Comparison of ENCODE assay signal across 8 mouse cellular contexts in genomic region chr11:100617480-100617879, GRCm38 (mm10). TPM values are rescaled to one million over a fixed set of nuclear protein-coding genes. Genes with fewer than 3 reads are reported as not detected.
DNase-seq lines count a peak whose midpoint lies in the region; ATAC-seq and TF ChIP-seq lines count a peak whose summit lies in the region.

No protein-coding gene starts in this region.

- no peaks in the 10 kb centered on the region for H3K27me3 ChIP-seq in lung, embryonic 15.5 days
- no peaks in the 10 kb centered on the region for H3K27me3 ChIP-seq in lung, postnatal 0 days (replicated peaks; ENCODE audit: insufficient read depth, low read length)
- no peaks in the 10 kb centered on the region for H3K27me3 ChIP-seq in intestine, embryonic 15.5 days (replicated peaks)
- no peaks in the 10 kb centered on the region for H3K27me3 ChIP-seq in small intestine, adult 2 months (ENCODE audit: control insufficient read depth, insufficient read depth, low read length)

- H3K4me2 ChIP-seq in lung, embryonic 15.5 days: peak overlapping the region; percentile 85
- no peak overlapping the region for H3K4me2 ChIP-seq in lung, postnatal 0 days (replicated peaks; ENCODE audit: low read depth, low read length)
- peak overlapping the region; percentile 82 for H3K4me2 ChIP-seq in intestine, embryonic 15.5 days (replicated peaks)

- peaks cover 27% of the 10 kb centered on the region for H3K4me1 ChIP-seq in lung, embryonic 15.5 days
- peaks cover 5% of the 10 kb centered on the region; the same call in 1 of the 2 replicates for H3K4me1 ChIP-seq in lung, postnatal 0 days (ENCODE audit: insufficient read depth, low read depth, low read length)
- H3K4me1 ChIP-seq in intestine, embryonic 15.5 days (replicated peaks): peaks cover 21% of the 10 kb centered on the region
- H3K4me1 ChIP-seq in small intestine, adult 2 months (ENCODE audit: control insufficient read depth, insufficient read depth, insufficient read length, low read length): peaks cover 7% of the 10 kb centered on the region; the same call in 1 of the 2 replicates

- 89% methylated on average over 4 of the region's 4 CpGs for WGBS in lung, embryonic 15.5 days
- 83% methylated on average over 4 of the region's 4 CpGs for WGBS in lung, postnatal 0 days
- 58% methylated on average over 4 of the region's 4 CpGs for WGBS in intestine, embryonic 15.5 days
- 62% methylated on average over 4 of the region's 4 CpGs for WGBS in small intestine, adult 2 months

- TF ChIP-seq EP300 in lung, postnatal 0 days (IDR thresholded peaks at IDR 0.05): no peak

- H3K9ac ChIP-seq in lung, embryonic 15.5 days: 0 out of 2 replicates have a peak overlapping the region, but pooled peaks have one; percentile 70
- H3K9ac ChIP-seq in lung, postnatal 0 days (replicated peaks; ENCODE audit: low read depth): no peak overlapping the region
- H3K9ac ChIP-seq in intestine, embryonic 15.5 days: no peak overlapping the region

- TF ChIP-seq POLR2A in small intestine, adult 2 months (IDR thresholded peaks at IDR 0.05; ENCODE audit: low read depth, low read length): no peak

- no peaks in the 10 kb centered on the region for H3K9me3 ChIP-seq in lung, embryonic 15.5 days
- H3K9me3 ChIP-seq in lung, postnatal 0 days (ENCODE audit: low read length): no peaks in the 10 kb centered on the region
- no peaks in the 10 kb centered on the region for H3K9me3 ChIP-seq in intestine, embryonic 15.5 days

- peak overlapping the region; percentile 81 for H3K4me3 ChIP-seq in lung, embryonic 15.5 days
- H3K4me3 ChIP-seq in lung, postnatal 0 days (ENCODE audit: low read depth, low read length): no peak overlapping the region
- H3K4me3 ChIP-seq in intestine, embryonic 15.5 days (replicated peaks): no peak overlapping the region
- no peak overlapping the region for H3K4me3 ChIP-seq in small intestine, adult 2 months (ENCODE audit: low read depth, low read length)

- no peak for TF ChIP-seq CTCF in lung, postnatal 0 days (IDR thresholded peaks at IDR 0.05)
- no peak for TF ChIP-seq CTCF in small intestine, adult 2 months (IDR thresholded peaks at IDR 0.05; ENCODE audit: extremely low read depth, insufficient read length, insufficient replicate concordance, low read depth, low read length)

- peak; percentile 53 to 58 for DNase-seq in adrenal gland, postnatal 36 days
- DNase-seq in adrenal gland, adult 18-20 months (ENCODE audit: low spot score in 2 of 2): no peak
- DNase-seq in lung, postnatal 0 days (ENCODE audit: low spot score): no peak
- DNase-seq in right cerebral cortex, postnatal 4 days: no peak
- no peak for DNase-seq in kidney, adult 8-10 months

- no peaks in the 10 kb centered on the region for H3K36me3 ChIP-seq in lung, embryonic 15.5 days
- no peaks in the 10 kb centered on the region for H3K36me3 ChIP-seq in lung, postnatal 0 days (ENCODE audit: insufficient read depth, low read length)
- no peaks in the 10 kb centered on the region for H3K36me3 ChIP-seq in intestine, embryonic 15.5 days
- peaks cover 5% of the 10 kb centered on the region for H3K36me3 ChIP-seq in small intestine, adult 2 months (ENCODE audit: control insufficient read depth, insufficient read depth, low read length)

- H3K27ac ChIP-seq in lung, embryonic 15.5 days: no peak overlapping the region
- no peak overlapping the region for H3K27ac ChIP-seq in lung, postnatal 0 days (ENCODE audit: low read length)
- no peak overlapping the region for H3K27ac ChIP-seq in intestine, embryonic 15.5 days
- H3K27ac ChIP-seq in small intestine, adult 2 months (ENCODE audit: insufficient read depth, low read depth, low read length): peak overlapping the region; percentile 43; the same call in 1 of the 2 replicates

- no peak for ATAC-seq in lung, embryonic 15.5 days (ENCODE audit: borderline replicate concordance, extremely low read depth, low FRiP score, low TSS enrichment)
- ATAC-seq in lung, postnatal 0 days: no peak
- no peak for ATAC-seq in intestine, embryonic 15.5 days

RNA-seq across cellular contexts. Expression of gene Nkiras2, which starts 1.6 kb away (rescaled TPM):
- total RNA-seq in adrenal gland, postnatal 36 days (2021): 10 to 100 TPM; 32.9 to 43.6 TPM
- 10 to 100 TPM; 31.2 to 31.8 TPM for total RNA-seq in adrenal gland, adult 18-20 months (2021)
- 57.1 and 58.7 TPM in 2 replicates for polyA plus RNA-seq in lung, embryonic 15.5 days (2015; fragmentation: Nextera tagmentation; extraction: Ambion mirVana)
- 58.6 and 59.9 TPM in 2 replicates for polyA plus RNA-seq in lung, postnatal 0 days (2015; fragmentation: Nextera tagmentation; extraction: Ambion mirVana)
- 57.6 and 65.0 TPM in 2 replicates for polyA plus RNA-seq in intestine, embryonic 15.5 days (2015; fragmentation: Nextera tagmentation; extraction: Ambion mirVana)
- polyA plus RNA-seq in small intestine, adult 2 months (2012; rRNA removed): 85.2 and 134 TPM in 2 replicates

RNA-seq across cellular contexts. Expression of gene Dnajc7, which starts 2.5 kb away (rescaled TPM):
- 100 to 1,000 TPM; 207 to 222 TPM for total RNA-seq in adrenal gland, postnatal 36 days (2021)
- total RNA-seq in adrenal gland, adult 18-20 months (2021): 100 to 1,000 TPM; 210 to 238 TPM
- polyA plus RNA-seq in lung, embryonic 15.5 days (2015; fragmentation: Nextera tagmentation; extraction: Ambion mirVana): 215 and 229 TPM in 2 replicates
- 99.1 and 113 TPM in 2 replicates for polyA plus RNA-seq in lung, postnatal 0 days (2015; fragmentation: Nextera tagmentation; extraction: Ambion mirVana)
- 188 TPM in 2 replicates for polyA plus RNA-seq in intestine, embryonic 15.5 days (2015; fragmentation: Nextera tagmentation; extraction: Ambion mirVana)
- 10.6 and 24.8 TPM in 2 replicates for polyA plus RNA-seq in small intestine, adult 2 months (2012; rRNA removed)

RNA-seq across cellular contexts. Expression of gene Cnp, which starts 42.8 kb away (rescaled TPM):
- 10 to 100 TPM; 46.5 to 60.7 TPM for total RNA-seq in adrenal gland, postnatal 36 days (2021)
- 10 to 100 TPM; 33.2 to 40.6 TPM for total RNA-seq in adrenal gland, adult 18-20 months (2021)
- polyA plus RNA-seq in lung, embryonic 15.5 days (2015; fragmentation: Nextera tagmentation; extraction: Ambion mirVana): 28.7 and 32.3 TPM in 2 replicates
- 31.4 and 33.8 TPM in 2 replicates for polyA plus RNA-seq in lung, postnatal 0 days (2015; fragmentation: Nextera tagmentation; extraction: Ambion mirVana)
- polyA plus RNA-seq in intestine, embryonic 15.5 days (2015; fragmentation: Nextera tagmentation; extraction: Ambion mirVana): 32.1 and 34.4 TPM in 2 replicates
- 12.1 and 19.4 TPM in 2 replicates for polyA plus RNA-seq in small intestine, adult 2 months (2012; rRNA removed)

Comparison
In these comparisons a context has a peak if more than half of its experiments do, and no peak if none do; other contexts are left out.
1. DNase-seq: peak in adrenal gland, postnatal 36 days (2 of 2); none in adrenal gland, adult 18-20 months (0 of 2), lung, postnatal 0 days (single experiment), right cerebral cortex, postnatal 4 days (single experiment) and kidney, adult 8-10 months (0 of 2).